Mouse (Mus musculus) kidney, adult 2 months (tissue): ENCODE measurements around the gene Dolpp1. TPM values are rescaled to one million over a fixed set of nuclear protein-coding genes. Genes with fewer than 3 reads are reported as not detected.

ENCODE experiments used
- DNase-seq: peaks from one replicate; pipeline ENCODE4 v3.0.0; 2021
- H3K27ac ChIP-seq: fragments of 200-500 bp; 2 replicates; pipeline ENCODE4 v1.5.1; 2012; ENCODE audit warnings: low read depth, low read length, control low read depth, inconsistent platforms; ENCODE audit not compliant: insufficient read depth
- H3K27me3 ChIP-seq: fragments of 200-500 bp; replicated peaks from 2 replicates; pipeline ENCODE4 v1.6.1; 2012; ENCODE audit warnings: mild to moderate bottlenecking, moderate library complexity, low read length, inconsistent platforms; ENCODE audit not compliant: control insufficient read depth, insufficient read depth
- H3K36me3 ChIP-seq: fragments of 200-500 bp; 2 replicates; pipeline ENCODE4 v1.6.1; 2012; ENCODE audit warnings: mild to moderate bottlenecking, moderate library complexity, low read length, inconsistent platforms; ENCODE audit not compliant: control insufficient read depth, insufficient read depth
- H3K4me1 ChIP-seq: fragments of 200-500 bp; 2 replicates; pipeline ENCODE4 v1.6.1; 2011; ENCODE audit warnings: low read length; ENCODE audit not compliant: control insufficient read depth, insufficient read depth
- H3K4me3 ChIP-seq: fragments of 200-500 bp; 2 replicates; pipeline ENCODE4 v1.5.1; 2011; ENCODE audit warnings: mild to moderate bottlenecking, low read depth, low read length, control low read depth; ENCODE audit not compliant: insufficient read depth
- CTCF ChIP-seq: fragments of 200-500 bp; conservative IDR thresholded peaks from 2 replicates; pipeline ENCODE4 v1.5.1; 2011; ENCODE audit warnings: low read depth, mild to moderate bottlenecking, control low read depth, low read length, moderate library complexity, mixed read lengths; ENCODE audit not compliant: insufficient read depth, insufficient read length
- POLR2A ChIP-seq: fragments of 200-500 bp; IDR thresholded peaks from one replicate; pipeline ENCODE4 v1.6.1; 2011; ENCODE audit warnings: low read depth, low read length, control low read depth
- WGBS: fragments of 180-500 bp; shearing (Covaris S2); methylation state at CpG from one replicate; pipeline ENCODE4 v1.1.7; 2018; 5-methylcytosine and 5-hydroxymethylcytosine counted together
- polyA plus RNA-seq: library from polyadenylated mRNA; depleted of rRNA; stranded (reverse); fragments of >200 nt; gene quantifications from 2 replicates; pipeline ENCODE4 v1.2.3, GENCODE M21; 2012

Gene Dolpp1
- polyA plus RNA-seq, 1 experiment: 30.6 TPM

DNA sequence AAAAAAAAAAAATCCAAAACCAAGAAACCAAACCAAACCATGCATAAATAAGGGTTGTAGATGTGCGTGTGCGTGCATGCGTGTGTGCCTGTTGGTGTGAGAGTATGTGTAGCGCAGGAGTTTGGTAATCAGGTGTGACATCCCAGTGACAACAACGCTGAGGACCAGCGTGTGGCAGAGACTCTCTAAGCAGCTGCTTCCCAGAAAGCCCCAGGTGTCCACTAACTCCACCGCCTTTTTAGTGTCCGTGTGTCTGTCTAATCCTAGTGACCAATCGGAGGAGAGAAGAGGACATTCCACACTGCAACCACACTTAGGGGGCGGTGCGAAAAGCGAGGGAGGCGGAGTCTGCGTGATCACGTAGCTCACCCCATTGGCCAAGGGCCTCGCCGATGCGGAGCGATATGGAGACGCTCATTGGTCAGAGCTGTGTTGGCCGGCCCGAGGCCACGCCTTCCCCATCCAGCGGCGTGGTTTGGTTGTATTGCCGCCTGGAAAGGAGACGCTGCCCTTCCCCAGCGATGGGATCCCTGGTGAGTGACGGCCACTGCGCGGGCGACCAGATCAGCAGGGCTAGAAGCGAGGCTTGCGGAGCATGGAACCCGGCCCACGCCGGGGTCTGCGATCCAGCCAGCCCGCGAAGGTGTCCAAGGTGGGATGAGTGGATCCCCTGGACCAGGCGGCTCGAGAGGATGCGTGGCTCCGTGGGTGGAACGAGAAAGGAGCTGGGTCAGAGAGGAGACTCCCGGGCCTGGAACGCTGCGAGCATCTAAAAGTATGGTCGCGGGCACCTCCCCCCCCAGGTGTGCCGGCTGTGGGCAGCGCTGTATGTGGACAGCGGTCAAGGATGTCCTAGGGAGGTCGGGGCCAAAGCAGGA, 28.0 kb upstream of the Dolpp1 start, which contains the start of gene Miga2:
TSS of gene Miga2 (plus strand) at position 461 of the 878 bp plus-strand sequence.
- TF ChIP-seq POLR2A: peak; percentile 55
- 0 out of 2 replicates have a peak, but pooled peaks have one; percentile 2 for TF ChIP-seq CTCF
- peak within 1 kb of the TSS; percentile 42 for H3K27ac ChIP-seq
- H3K36me3 ChIP-seq: no peaks in the 10 kb centered on the region
- under 1% methylated on average over 54 of the region's 54 CpGs for WGBS
- DNase-seq: peak; percentile 100
- no peaks in the 10 kb centered on the region for H3K27me3 ChIP-seq
- peaks cover 10% of the 10 kb centered on the region for H3K4me1 ChIP-seq
- H3K4me3 ChIP-seq: peak within 1 kb of the TSS; percentile 65

DNA sequence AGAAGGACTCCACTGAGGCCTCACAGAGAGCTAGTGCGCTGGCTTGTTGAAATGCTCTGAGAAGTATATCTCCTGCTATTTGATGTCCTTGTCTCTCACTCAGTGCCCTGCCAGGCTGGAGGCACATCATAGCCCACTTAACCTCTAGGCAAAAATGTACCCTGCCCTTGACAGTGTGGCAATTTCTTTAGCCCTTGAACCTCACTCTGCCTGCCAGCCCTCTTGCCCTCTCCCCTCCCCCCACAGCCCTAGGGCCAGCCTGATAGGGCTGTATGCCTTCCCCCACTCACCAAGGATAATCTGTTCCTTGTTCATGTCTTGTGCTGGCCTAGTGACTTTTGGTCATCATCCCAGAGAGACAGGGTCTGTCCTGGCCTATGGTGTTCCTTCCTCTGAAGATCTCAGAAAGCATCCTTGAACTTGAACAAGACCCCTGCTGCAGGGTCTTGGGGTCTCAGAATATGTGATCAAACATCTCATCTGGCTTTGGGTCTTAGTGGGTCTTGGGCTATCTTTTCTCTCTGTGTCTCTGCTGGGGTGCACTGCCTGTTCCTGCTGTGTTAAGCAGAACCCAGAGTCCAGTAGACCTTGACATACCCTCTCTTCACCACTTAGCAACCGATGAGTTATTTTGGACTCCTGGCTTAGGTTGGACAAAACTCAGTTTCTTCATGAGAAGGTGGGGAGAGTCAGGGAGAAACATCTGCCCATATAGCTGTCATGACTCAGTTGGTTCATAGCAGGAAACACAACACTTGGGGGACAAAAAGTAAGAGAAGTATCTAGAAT, 26.6 kb upstream of the Dolpp1 start:
- WGBS: 54% methylated on average over 2 of the region's 2 CpGs
- peak overlapping the region; percentile 53 for H3K27ac ChIP-seq
- H3K4me3 ChIP-seq: peak overlapping the region; percentile 65
- no peaks in the 10 kb centered on the region for H3K27me3 ChIP-seq
- peak; percentile 48 for DNase-seq
- no peaks in the 10 kb centered on the region; the same call in 1 of the 2 replicates for H3K36me3 ChIP-seq
- peaks cover 10% of the 10 kb centered on the region for H3K4me1 ChIP-seq
- TF ChIP-seq CTCF (no peak), POLR2A (no peak)

DNA sequence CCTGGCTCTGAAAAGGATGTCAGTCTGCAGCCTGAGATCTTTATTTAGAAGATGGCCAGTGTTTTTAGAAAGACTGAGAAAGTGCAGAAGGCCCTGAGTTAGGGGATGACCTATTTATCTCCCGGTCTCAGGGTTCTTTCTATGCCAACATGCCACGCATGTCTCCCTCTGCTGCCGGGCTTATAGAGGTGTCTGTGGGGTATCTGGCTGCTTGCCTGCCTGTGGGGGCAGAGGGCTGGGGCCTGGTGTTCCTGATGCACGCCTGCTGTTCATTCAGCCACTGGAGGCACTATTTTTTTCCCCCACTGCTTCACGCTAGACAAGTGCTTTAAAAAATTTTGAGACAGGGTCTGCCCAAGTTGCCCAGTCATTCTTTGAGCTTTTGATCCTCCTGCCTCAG, 25.9 kb upstream of the Dolpp1 start:
- H3K27me3 ChIP-seq: no peaks in the 10 kb centered on the region
- H3K36me3 ChIP-seq: no peaks in the 10 kb centered on the region; the same call in 1 of the 2 replicates
- peaks cover 10% of the 10 kb centered on the region for H3K4me1 ChIP-seq
- no peak for TF ChIP-seq CTCF
- no peak for TF ChIP-seq POLR2A
- H3K4me3 ChIP-seq: no peak overlapping the region
- DNase-seq: peak; percentile 36
- no peak overlapping the region for H3K27ac ChIP-seq
- 25% methylated on average over 5 of the region's 5 CpGs for WGBS

DNA sequence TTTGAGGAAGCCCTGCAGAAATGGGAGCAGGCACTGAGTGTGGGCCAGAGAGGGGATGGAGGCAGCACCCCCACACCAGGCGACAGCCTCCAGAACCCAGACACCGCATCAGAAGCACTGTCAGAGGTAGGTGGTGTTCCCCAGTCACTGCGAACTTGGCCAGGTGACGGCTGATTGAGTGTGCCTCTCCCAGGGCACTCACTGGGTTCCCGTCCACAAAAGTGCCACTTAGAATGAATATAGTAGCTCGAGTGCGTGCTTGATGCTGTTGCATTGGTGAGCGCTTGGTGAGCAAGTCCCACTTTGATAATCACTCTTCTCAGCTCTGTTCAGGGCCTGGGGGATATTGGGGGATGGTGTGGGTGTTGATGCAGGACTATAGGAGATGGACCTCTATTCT, 20.5 kb upstream of the Dolpp1 start:
- no peak overlapping the region for H3K27ac ChIP-seq
- no peak for DNase-seq
- TF ChIP-seq POLR2A (no peak), CTCF (no peak)
- H3K36me3 ChIP-seq: no peaks in the 10 kb centered on the region; the same call in none of the 2 replicates
- no peaks in the 10 kb centered on the region for H3K27me3 ChIP-seq
- no peak overlapping the region for H3K4me3 ChIP-seq
- H3K4me1 ChIP-seq: no peaks in the 10 kb centered on the region
- WGBS: over 99% methylated on average over 8 of the region's 8 CpGs

DNA sequence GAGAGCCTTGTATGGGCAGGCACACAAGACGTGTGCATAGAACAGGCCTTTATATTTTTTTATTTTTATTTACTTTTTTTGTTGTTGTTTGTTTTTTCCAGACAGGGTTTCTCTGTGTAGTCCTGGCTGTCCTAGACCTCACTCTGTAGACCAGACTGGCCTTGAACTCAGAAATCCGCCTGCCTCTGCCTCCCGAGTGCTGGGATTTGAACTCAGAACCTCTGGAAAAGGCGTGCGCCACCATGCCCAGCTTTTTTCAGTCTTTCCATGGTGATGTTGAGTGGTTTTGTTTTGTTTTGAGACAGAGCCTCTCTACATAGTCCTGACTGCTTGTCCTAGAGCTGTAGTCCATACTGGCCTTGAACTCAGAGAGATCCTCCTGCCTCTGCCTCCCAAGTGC, 19.3 kb upstream of the Dolpp1 start:
- TF ChIP-seq CTCF: no peak
- TF ChIP-seq POLR2A: no peak
- 97% methylated on average over 5 of the region's 5 CpGs for WGBS
- no peak overlapping the region for H3K4me3 ChIP-seq
- no peaks in the 10 kb centered on the region for H3K4me1 ChIP-seq
- H3K36me3 ChIP-seq: no peaks in the 10 kb centered on the region; the same call in none of the 2 replicates
- H3K27ac ChIP-seq: no peak overlapping the region
- H3K27me3 ChIP-seq: no peaks in the 10 kb centered on the region
- DNase-seq: no peak

DNA sequence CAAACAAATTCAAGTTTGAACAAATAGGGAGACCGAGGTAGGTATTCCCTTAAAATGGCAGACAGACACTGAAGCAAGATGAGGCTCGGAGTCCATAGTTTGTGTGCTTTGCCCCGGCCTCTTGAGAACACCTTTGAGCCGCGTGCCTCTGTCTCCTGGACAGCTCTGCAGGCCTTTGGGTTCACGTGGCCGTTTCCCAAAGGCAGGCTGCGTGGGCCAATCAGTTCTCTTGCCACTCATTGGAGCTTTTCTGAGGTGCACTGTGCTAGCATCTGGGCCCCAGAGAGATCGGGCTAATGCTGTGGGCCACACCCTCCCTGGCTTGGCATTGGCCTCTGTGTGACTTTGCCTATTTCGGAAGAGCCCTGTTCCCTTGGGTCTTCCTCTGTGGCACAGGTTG, 16.2 kb upstream of the Dolpp1 start:
- H3K27ac ChIP-seq: no peak overlapping the region
- 93% methylated on average over 10 of the region's 10 CpGs for WGBS
- no peaks in the 10 kb centered on the region for H3K27me3 ChIP-seq
- no peak for DNase-seq
- H3K4me1 ChIP-seq: no peaks in the 10 kb centered on the region
- no peaks in the 10 kb centered on the region; the same call in none of the 2 replicates for H3K36me3 ChIP-seq
- no peak overlapping the region for H3K4me3 ChIP-seq
- TF ChIP-seq POLR2A (no peak), CTCF (no peak)

DNA sequence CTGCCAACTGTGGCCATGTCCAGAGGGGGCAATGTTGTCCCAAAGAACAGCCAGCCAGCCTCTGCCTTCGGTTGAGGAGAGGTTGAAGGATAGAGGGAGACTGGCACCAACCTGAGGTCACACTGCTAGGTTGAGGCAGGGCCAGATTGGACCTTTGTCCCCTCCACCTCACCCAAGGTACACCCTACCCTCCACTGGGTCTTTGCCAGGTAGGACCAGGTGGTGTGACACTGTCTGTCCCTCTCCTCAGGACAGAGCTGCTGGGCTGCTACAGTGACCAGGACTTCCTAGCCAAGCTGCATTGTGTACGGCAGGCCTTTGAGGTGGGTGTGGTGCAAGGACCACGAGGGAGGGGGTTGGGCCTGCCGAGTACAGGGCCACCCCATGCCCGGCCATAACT, 14.3 kb upstream of the Dolpp1 start:
- H3K4me1 ChIP-seq: no peaks in the 10 kb centered on the region
- H3K27ac ChIP-seq: no peak overlapping the region
- H3K4me3 ChIP-seq: no peak overlapping the region
- TF ChIP-seq POLR2A (no peak), CTCF (peak; percentile 29; the same call in 1 of the 2 replicates)
- DNase-seq: no peak
- WGBS: 77% methylated on average over 5 of the region's 5 CpGs
- no peaks in the 10 kb centered on the region; the same call in none of the 2 replicates for H3K36me3 ChIP-seq
- no peaks in the 10 kb centered on the region for H3K27me3 ChIP-seq
